Mouse (Mus musculus) regulatory T cell (primary cell): ENCODE measurements around the gene Gm14085.

Experiments
- in situ Hi-C: fragments of 300-600 bp; cut with MboI, MseI; formaldehyde crosslinking; loops from one replicate; pipeline ENCODE4 v1.15.1; 2025; ENCODE audit warnings: high pct_unique_total_duplicates

Gm14085 gene

DNA sequence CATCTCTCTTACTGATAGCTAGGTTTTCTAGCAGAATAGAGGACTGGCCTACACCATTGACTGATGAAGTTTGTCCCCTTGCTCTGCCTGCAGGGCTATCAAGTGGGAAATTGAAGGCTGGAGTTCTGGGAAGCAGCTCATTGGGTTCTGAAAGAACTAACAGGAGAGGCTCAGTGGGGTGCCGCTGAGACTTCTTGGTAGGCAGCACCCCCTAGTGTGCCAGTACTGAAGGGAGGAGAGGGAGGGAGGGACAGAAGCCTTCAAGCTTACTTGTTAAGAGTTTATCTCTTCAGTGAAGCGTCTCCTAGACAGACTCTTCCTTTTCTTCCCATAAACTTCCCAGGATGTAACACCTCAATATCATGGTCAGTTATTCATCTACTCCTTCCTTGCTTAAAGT lies 73.6 kb downstream of the Gm14085 start:
- in situ Hi-C loops, result no loop called here

DNA sequence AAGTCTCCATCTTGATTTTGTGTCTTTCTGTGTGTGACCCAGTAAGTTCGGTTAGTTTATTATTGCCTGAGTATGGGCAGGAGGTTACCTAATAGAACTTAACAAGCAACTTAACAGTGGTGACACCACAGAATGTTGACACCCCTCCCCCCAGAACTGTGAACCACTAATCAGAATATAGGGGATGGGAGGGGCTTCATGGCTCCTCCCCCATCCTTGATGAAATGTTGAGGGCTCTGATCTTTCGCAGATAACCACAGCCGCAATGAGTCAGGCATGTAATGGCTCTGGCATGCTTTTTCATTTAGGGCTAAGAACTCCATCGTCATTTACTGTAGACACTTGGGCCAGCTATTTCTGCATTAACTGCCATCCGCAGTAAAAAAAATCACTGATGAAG lies 76.5 kb downstream of the Gm14085 start:
- in situ Hi-C loops, result loop anchor here (5.0 kb wide), 1 partner anchor 179 kb away; no protein-coding TSS in a partner anchor

DNA sequence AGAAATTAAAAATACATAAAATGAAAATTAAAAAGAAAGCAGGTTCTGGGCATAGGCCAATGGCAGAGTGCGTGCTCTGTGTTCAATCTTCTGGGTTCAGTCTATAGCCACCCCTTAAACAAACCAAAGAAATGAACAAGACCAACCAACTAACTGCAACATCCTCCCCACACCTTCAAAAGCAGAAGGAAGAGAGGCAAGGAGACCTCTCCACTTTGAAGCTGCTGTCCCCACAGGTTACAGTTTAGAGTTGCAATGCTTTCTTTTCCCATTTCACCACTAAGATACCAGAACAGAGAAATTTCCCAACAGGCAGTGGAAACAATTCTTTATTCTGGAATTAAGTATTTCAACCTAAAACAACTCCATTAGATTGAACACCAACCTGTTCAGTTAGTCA lies 77.5 kb downstream of the Gm14085 start:
- in situ Hi-C loops, result loop anchor here (5.0 kb wide), 1 partner anchor 180 kb away; no protein-coding TSS in a partner anchor

DNA sequence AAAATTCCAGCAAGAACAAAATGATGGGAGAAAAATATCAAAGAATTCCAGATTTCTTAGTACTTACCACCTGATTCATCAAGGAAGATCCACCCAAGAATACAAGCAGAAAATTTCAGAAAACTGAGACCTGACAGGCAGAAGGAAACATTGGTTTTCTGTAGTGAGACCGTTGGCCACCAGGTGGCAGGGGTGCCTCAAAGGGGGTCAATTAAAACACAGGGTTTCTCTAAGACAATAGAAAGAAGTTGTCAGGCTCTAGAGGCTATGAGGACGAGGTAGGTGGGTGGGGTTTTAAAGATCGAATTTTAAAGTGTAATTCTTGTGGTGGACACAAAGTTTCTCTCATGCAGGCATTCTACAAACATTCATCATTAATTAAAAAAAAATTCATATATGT lies 84.7 kb downstream of the Gm14085 start:
- in situ Hi-C loops, result no loop called here

DNA sequence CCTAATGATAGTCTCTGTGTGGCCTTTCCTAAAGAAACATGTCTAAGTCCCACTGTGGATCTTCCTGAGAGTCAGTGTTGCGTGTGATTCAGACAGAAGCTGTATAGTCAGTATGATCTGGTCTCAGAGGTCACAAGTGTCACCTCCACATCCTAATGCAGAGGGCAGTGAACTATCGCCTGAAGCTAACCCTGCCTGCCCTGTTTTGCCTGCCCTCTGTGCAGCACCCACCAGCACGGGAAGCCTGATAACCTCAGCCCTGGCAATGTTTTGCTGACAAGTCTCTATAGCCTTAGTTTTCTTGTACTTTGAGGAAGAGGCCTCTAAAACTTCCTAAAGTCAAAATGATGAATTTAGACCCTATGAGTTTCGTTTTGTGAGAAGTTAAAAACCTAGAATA lies 85.7 kb downstream of the Gm14085 start:
- in situ Hi-C loops, result loop anchor here (5.0 kb wide), 3 partner anchors 52 to 182 kb away; no protein-coding TSS in a partner anchor

DNA sequence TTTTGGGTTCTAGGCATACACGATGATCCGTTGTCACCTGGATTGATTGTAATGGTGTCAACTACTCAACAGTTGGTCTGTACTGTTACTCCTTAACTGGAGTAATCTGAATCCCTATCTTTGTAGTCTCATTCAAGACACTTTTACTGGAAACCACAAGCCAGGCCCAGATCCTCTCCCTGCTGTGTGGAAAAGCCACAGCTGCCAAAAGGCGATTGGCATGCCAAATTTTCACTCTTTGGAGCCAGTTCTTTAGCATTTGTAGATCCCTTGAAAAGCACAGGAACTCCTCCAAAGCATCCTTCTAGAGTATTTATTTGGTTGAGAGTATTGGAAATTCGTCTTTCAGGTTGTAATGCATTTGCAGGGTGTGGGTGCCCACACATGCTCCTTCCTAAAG lies 86.6 kb downstream of the Gm14085 start:
- in situ Hi-C loops, result loop anchor here (5.0 kb wide), 3 partner anchors 51 to 181 kb away; no protein-coding TSS in a partner anchor

DNA sequence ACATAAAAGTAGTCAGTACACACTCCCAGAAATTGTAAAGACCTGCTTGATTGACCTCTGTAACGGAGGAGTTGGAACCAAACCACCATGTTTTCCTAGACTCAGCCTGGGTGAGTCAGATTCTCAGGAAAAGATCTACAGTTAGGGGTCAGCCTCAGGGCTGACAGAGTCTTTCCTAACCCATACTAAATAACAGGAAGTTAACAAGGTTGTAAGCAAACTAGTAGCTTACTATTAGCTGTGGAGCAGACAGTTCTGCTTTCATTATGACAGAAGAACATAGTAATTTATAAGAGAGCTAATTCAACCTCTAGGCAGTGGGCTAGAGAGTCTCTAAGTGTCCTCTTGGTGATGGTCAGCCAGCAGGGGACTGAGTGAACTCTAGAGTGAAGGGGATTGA lies 87.7 kb downstream of the Gm14085 start:
- in situ Hi-C loops, result loop anchor here (5.0 kb wide), 3 partner anchors 50 to 180 kb away; no protein-coding TSS in a partner anchor

DNA sequence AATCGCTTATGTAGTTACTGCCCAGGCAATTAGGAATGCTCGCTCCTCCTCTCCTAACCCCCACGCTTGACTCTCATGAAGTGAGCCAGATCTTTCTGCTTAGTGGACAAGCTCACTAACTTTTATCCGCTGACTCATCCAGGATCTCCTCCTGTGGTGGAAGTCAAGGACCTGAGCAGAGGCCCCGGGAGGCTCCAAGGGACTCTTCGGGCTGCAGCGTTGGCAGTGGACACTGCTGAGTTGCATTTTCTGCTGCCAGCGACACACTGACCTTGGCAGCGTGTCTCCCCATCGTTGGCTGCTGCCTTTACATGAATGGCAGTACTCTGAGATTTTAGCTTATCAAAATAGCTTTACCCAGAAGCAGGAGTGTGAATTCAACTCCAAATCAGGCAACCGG lies 90.7 kb downstream of the Gm14085 start:
- in situ Hi-C loops, result no loop called here

DNA sequence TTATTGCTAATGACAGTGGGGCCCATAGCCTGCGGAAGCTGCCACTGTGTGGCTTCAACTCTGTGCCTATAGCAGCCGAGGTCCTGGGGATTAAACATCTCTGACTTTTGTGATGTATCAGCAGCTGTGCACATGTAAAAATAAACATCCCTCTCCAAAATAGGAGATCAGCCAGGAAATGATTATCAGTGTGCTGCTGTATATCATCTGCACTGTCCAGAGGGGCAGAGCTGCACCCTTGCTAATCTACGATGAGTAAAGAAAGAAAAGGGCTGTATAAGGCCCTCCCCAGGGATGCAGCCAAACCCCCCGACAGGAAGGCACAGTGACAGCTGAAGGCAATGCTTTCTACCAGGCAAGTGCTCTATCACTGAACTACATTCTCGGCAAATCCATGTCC lies 91.6 kb downstream of the Gm14085 start:
- in situ Hi-C loops, result no loop called here

DNA sequence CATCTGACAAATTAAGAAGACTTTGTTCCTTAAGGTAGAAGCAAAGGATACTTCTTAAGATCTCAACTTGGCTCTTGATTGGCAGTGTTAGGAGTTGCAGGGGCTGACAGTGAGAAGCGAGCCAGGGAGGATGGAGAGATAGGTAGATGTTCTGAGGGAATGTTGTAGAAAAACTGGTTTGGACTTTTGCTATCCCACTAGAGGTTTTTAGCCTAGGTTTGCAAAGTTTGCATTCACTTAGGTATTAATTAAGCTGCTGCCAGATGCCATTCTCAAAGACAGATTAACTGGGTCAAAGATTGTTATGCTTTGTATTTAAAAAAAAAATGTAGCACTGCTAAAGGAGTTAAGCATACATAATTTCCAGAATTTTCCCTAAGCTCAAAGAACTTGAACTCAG lies 92.6 kb downstream of the Gm14085 start:
- in situ Hi-C loops, result no loop called here
